Mouse (Mus musculus) intestine, embryonic 14.5 days (tissue): ENCODE results near the gene Gm20517. TPM values are rescaled to one million over a fixed set of nuclear protein-coding genes. Genes with fewer than 3 reads are reported as not detected.

Source experiments
- ATAC-seq: fragments of 200-750 bp; cut with Nextera tagmentation; replicated peaks from 2 replicates; pipeline ENCODE4 v1.8.0; 2017; ENCODE audit warnings: low read depth, moderate number of reproducible peaks, moderate TSS enrichment, moderate library complexity; ENCODE audit not compliant: low FRiP score, low TSS enrichment
- DNase-seq: peaks from one replicate; pipeline ENCODE4 v3.0.0-alpha.2; 2018; ENCODE audit warnings: low spot score
- H3K27ac ChIP-seq: fragments of 300-500 bp; sonication (generic); 2 replicates; pipeline ENCODE4 v1.5.1; 2014; ENCODE audit warnings: low read depth, mild to moderate bottlenecking, control low read depth
- H3K27me3 ChIP-seq: fragments of 300-500 bp; sonication (generic); replicated peaks from 2 replicates; pipeline ENCODE4 v1.6.1; 2014; ENCODE audit warnings: low read length, control low read depth; ENCODE audit not compliant: control insufficient read depth, insufficient read depth
- H3K36me3 ChIP-seq: fragments of 300-500 bp; sonication (generic); 2 replicates; pipeline ENCODE4 v1.6.1; 2014; ENCODE audit warnings: low read length, control low read depth; ENCODE audit not compliant: control insufficient read depth, insufficient read depth
- H3K4me1 ChIP-seq: fragments of 300-500 bp; sonication (generic); replicated peaks from 2 replicates; pipeline ENCODE4 v1.6.1; 2014; ENCODE audit warnings: low read length, control low read depth, mixed read lengths; ENCODE audit not compliant: control insufficient read depth, insufficient read depth
- H3K4me2 ChIP-seq: fragments of 300-500 bp; sonication (generic); 2 replicates; pipeline ENCODE4 v1.6.1; 2014; ENCODE audit warnings: low read length
- H3K4me3 ChIP-seq: fragments of 300-500 bp; sonication (generic); 2 replicates; pipeline ENCODE4 v1.5.1; 2014; ENCODE audit warnings: low read depth, low read length, control low read depth, mixed read lengths
- H3K9ac ChIP-seq: fragments of 300-500 bp; sonication (generic); 2 replicates; pipeline ENCODE4 v1.6.1; 2014; ENCODE audit warnings: mild to moderate bottlenecking, low read length
- H3K9me3 ChIP-seq: fragments of 300-500 bp; sonication (generic); 2 replicates; pipeline ENCODE4 v1.6.1; 2016; ENCODE audit warnings: low read length, control low read depth; ENCODE audit not compliant: control insufficient read depth
- WGBS: fragments of 180-500 bp; shearing (Covaris S2); extraction: QIAGEN DNeasy Blood & Tissue Kit; methylation state at CpG from one replicate; pipeline ENCODE4 v1.1.7; 2014; 5-methylcytosine and 5-hydroxymethylcytosine counted together
- polyA plus RNA-seq: library from polyadenylated mRNA; unstranded; fragments of >200 nt; fragmentation: Nextera tagmentation; extraction: Ambion mirVana; gene quantifications from 2 replicates; pipeline ENCODE4 v1.2.1, GENCODE M21; 2014

The Gm20517 gene
- polyA plus RNA-seq, 1 experiment from 2014 or later: 1.8 TPM

GRCm38 (mm10) chr17:47594183-47594968, 17.0 kb upstream of the Gm20517 start:
- DNase-seq: peak; percentile 81
- peak overlapping the region; percentile 97 for H3K4me2 ChIP-seq
- H3K27ac ChIP-seq: peak overlapping the region; percentile 98
- peaks cover 28% of the 10 kb centered on the region for H3K36me3 ChIP-seq
- ATAC-seq: no peak
- no peaks in the 10 kb centered on the region for H3K27me3 ChIP-seq
- peak overlapping the region; percentile 88 for H3K9ac ChIP-seq
- peaks cover 30% of the 10 kb centered on the region for H3K4me1 ChIP-seq
- peak overlapping the region; percentile 73 for H3K4me3 ChIP-seq
- under 1% methylated on average over 42 of the region's 43 CpGs for WGBS
- H3K9me3 ChIP-seq: no peaks in the 10 kb centered on the region

GRCm38 (mm10) chr17:47594969-47595247, 16.5 kb upstream of the Gm20517 start:
- H3K9ac ChIP-seq: peak overlapping the region; percentile 88
- no peak for DNase-seq
- peaks cover 33% of the 10 kb centered on the region for H3K36me3 ChIP-seq
- ATAC-seq: no peak
- H3K4me2 ChIP-seq: peak overlapping the region; percentile 97
- H3K27me3 ChIP-seq: no peaks in the 10 kb centered on the region
- WGBS: 3% methylated on average over 7 of the region's 9 CpGs
- H3K4me1 ChIP-seq: peaks cover 30% of the 10 kb centered on the region
- peak overlapping the region; percentile 73 for H3K4me3 ChIP-seq
- no peaks in the 10 kb centered on the region for H3K9me3 ChIP-seq
- peak overlapping the region; percentile 98 for H3K27ac ChIP-seq

- H3K27ac ChIP-seq: peak overlapping the region; percentile 98
- H3K36me3 ChIP-seq: peaks cover 39% of the 10 kb centered on the region
- H3K4me1 ChIP-seq: peaks cover 30% of the 10 kb centered on the region
Measured at GRCm38 (mm10) chr17:47595248-47596161, 15.9 kb upstream of the Gm20517 start.

GRCm38 (mm10) chr17:47596162-47596838, 15.1 kb upstream of the Gm20517 start:
- peak overlapping the region; percentile 98 for H3K27ac ChIP-seq
- H3K4me3 ChIP-seq: peak overlapping the region; percentile 73
- 19% methylated on average over 6 of the region's 6 CpGs for WGBS
- ATAC-seq (no peak; the same call in 1 of the 2 replicates), DNase-seq (no peak)
- H3K36me3 ChIP-seq: peaks cover 46% of the 10 kb centered on the region
- no peaks in the 10 kb centered on the region for H3K27me3 ChIP-seq
- peak overlapping the region; percentile 88 for H3K9ac ChIP-seq
- H3K4me2 ChIP-seq: peak overlapping the region; percentile 97
- no peaks in the 10 kb centered on the region for H3K9me3 ChIP-seq
- peaks cover 30% of the 10 kb centered on the region for H3K4me1 ChIP-seq

More at GRCm38 (mm10) chr17:47595248-47596161, 15.9 kb upstream of the Gm20517 start:
- no peaks in the 10 kb centered on the region for H3K27me3 ChIP-seq
- DNase-seq: peak; percentile 87
- 1% methylated on average over 21 of the region's 21 CpGs for WGBS
- H3K4me2 ChIP-seq: peak overlapping the region; percentile 97
- peak; percentile 76 for ATAC-seq
- peak overlapping the region; percentile 73 for H3K4me3 ChIP-seq
- H3K9ac ChIP-seq: peak overlapping the region; percentile 88
- no peaks in the 10 kb centered on the region for H3K9me3 ChIP-seq

GRCm38 (mm10) chr17:47596839-47597164, 14.6 kb upstream of the Gm20517 start:
- H3K9me3 ChIP-seq: no peaks in the 10 kb centered on the region
- peaks cover 30% of the 10 kb centered on the region for H3K4me1 ChIP-seq
- DNase-seq (no peak), ATAC-seq (no peak)
- H3K9ac ChIP-seq: peak overlapping the region; percentile 88
- H3K4me2 ChIP-seq: peak overlapping the region; percentile 97
- H3K36me3 ChIP-seq: peaks cover 51% of the 10 kb centered on the region
- no peaks in the 10 kb centered on the region for H3K27me3 ChIP-seq
- peak overlapping the region; percentile 98 for H3K27ac ChIP-seq
- 52% methylated on average over 5 of the region's 5 CpGs for WGBS
- H3K4me3 ChIP-seq: peak overlapping the region; percentile 73

GRCm38 (mm10) chr17:47597261-47597660, 14.1 kb upstream of the Gm20517 start:
- H3K9ac ChIP-seq: peak overlapping the region; percentile 88
- H3K27me3 ChIP-seq: no peaks in the 10 kb centered on the region
- H3K36me3 ChIP-seq: peaks cover 56% of the 10 kb centered on the region
- ATAC-seq: no peak
- DNase-seq: no peak
- H3K4me2 ChIP-seq: peak overlapping the region; percentile 97
- WGBS: 37% methylated on average over 13 of the region's 13 CpGs
- peak overlapping the region; percentile 98 for H3K27ac ChIP-seq
- peak overlapping the region; percentile 73 for H3K4me3 ChIP-seq
- no peaks in the 10 kb centered on the region for H3K9me3 ChIP-seq
- peaks cover 30% of the 10 kb centered on the region for H3K4me1 ChIP-seq

- H3K9ac ChIP-seq: 0 out of 2 replicates have a peak overlapping the region, but pooled peaks have one; percentile 88
Measured at GRCm38 (mm10) chr17:47597838-47598579, 13.4 kb upstream of the Gm20517 start.

More at GRCm38 (mm10) chr17:47597838-47598579, 13.4 kb upstream of the Gm20517 start:
- H3K9me3 ChIP-seq: no peaks in the 10 kb centered on the region
- H3K27ac ChIP-seq: peak overlapping the region; percentile 98; the same call in 1 of the 2 replicates
- H3K27me3 ChIP-seq: no peaks in the 10 kb centered on the region
- DNase-seq (peak; percentile 75), ATAC-seq (no peak)
- peak overlapping the region; percentile 97 for H3K4me2 ChIP-seq
- peak overlapping the region; percentile 73; the same call in 1 of the 2 replicates for H3K4me3 ChIP-seq
- 17% methylated on average over 10 of the region's 10 CpGs for WGBS
- peaks cover 24% of the 10 kb centered on the region for H3K4me1 ChIP-seq
- H3K36me3 ChIP-seq: peaks cover 63% of the 10 kb centered on the region
